Mouse (Mus musculus) forebrain, embryonic 14.5 days (tissue): ENCODE measurements around the gene Phlda2. TPM values are rescaled to one million over a fixed set of nuclear protein-coding genes. Genes with fewer than 3 reads are reported as not detected.
"Not testable (repeated sequence)": the region's sequence is repeated elsewhere in the genome, so short reads cannot be mapped to it uniquely, and the experiment has no call there.

Source experiments
- ATAC-seq: fragments of 200-750 bp; cut with Nextera tagmentation; 2 replicates; pipeline ENCODE4 v1.8.0; 2017; ENCODE audit warnings: mild to moderate bottlenecking, moderate library complexity
- DNase-seq: peaks from one replicate; pipeline ENCODE4 v3.0.0-alpha.2; 2015; ENCODE audit warnings: low spot score
- H3K27ac ChIP-seq: fragments of 300-500 bp; sonication (generic); 2 replicates; pipeline ENCODE4 v1.5.1; 2014; ENCODE audit warnings: low read depth, mild to moderate bottlenecking, control low read depth, low read length, moderate library complexity
- H3K27me3 ChIP-seq: fragments of 300-500 bp; sonication (generic); replicated peaks from 2 replicates; pipeline ENCODE4 v1.6.1; 2014; ENCODE audit warnings: low read length, control low read depth, mixed read lengths; ENCODE audit not compliant: control insufficient read depth, insufficient read depth
- H3K36me3 ChIP-seq: fragments of 300-500 bp; sonication (generic); 2 replicates; pipeline ENCODE4 v1.6.1; 2014; ENCODE audit warnings: low read length, control low read depth; ENCODE audit not compliant: control insufficient read depth, insufficient read depth
- H3K4me1 ChIP-seq: fragments of 300-500 bp; sonication (generic); 2 replicates; pipeline ENCODE4 v1.6.1; 2014; ENCODE audit warnings: antibody characterized with exemption, low read length, control low read depth; ENCODE audit not compliant: control insufficient read depth, insufficient read depth
- H3K4me2 ChIP-seq: fragments of 300-500 bp; sonication (generic); 2 replicates; pipeline ENCODE4 v1.6.1; 2014; ENCODE audit warnings: mild to moderate bottlenecking, control low read depth, low read length
- H3K4me3 ChIP-seq: fragments of 300-500 bp; sonication (generic); 2 replicates; pipeline ENCODE4 v1.5.1; 2014; ENCODE audit warnings: low read depth, low read length, control low read depth
- H3K9ac ChIP-seq: fragments of 300-500 bp; sonication (generic); 2 replicates; pipeline ENCODE4 v1.6.1; 2014; ENCODE audit warnings: mild to moderate bottlenecking, low read length, control low read depth, moderate library complexity
- H3K9me3 ChIP-seq: fragments of 300-500 bp; sonication (generic); replicated peaks from 2 replicates; pipeline ENCODE4 v1.6.1; 2016; ENCODE audit warnings: low read length, control low read depth, mixed read lengths; ENCODE audit not compliant: control insufficient read depth
- WGBS: fragments of 180-500 bp; shearing (Covaris S2); extraction: QIAGEN DNeasy Blood & Tissue Kit; methylation state at CpG from one replicate; pipeline ENCODE4 v1.1.7; 2014; 5-methylcytosine and 5-hydroxymethylcytosine counted together
- polyA plus RNA-seq: library from polyadenylated mRNA; unstranded; fragments of >200 nt; fragmentation: Nextera tagmentation; extraction: Ambion mirVana; gene quantifications from 2 replicates; pipeline ENCODE4 v1.2.1, GENCODE M21; 2014

Gene Phlda2
- 0.32 TPM in 1 of 2 replicates, not detected in the other for polyA plus RNA-seq

DNA sequence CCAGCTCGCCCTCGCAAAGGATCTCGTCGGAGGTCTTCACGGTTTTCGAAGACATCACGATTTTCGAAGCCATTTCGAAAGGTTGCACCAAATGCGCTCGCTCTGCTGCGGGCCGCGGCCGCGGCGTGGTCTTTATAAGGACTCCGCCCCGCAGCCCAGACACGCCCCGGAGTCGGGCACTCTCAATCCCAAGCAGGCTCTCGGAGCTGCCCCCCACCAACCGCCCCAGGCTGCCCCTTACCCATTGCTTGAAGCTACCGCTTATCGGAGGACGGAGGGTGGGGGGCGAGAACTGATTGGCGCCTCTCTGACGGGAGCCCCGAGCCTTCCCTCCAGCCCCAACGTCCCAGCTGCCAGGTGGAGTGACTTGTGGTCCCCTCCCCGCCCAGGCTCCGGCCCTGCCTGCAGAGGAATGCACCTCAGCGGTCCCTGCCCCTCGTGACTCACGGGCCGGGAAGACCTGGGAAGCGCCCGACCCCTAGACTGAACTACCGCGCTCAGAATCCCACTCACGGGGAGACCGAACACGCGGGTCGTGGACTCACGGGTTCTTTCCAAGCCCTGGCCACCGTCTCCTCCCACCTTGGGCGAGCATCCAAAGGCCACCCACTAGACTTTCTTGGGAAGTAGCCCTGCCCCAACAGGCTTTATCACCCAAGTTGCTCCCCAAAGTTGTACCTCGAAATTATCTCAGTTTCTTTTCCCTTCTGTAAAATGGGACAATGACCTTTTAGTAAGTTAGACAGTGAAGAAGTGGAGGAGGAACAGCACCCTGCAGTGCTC, at the start of gene Phlda2:
Phlda2 (minus strand) TSS at position 733 of the 783 bp plus-strand sequence.
- ATAC-seq (peak; percentile 47; the same call in 1 of the 2 replicates), DNase-seq (peak; percentile 25)
- H3K4me2 ChIP-seq = peak within 1 kb of the TSS; percentile 68
- H3K36me3 ChIP-seq = no peaks in the 10 kb centered on the region
- H3K27me3 ChIP-seq = peaks cover 45% of the 10 kb centered on the region
- no peaks in the 10 kb centered on the region for H3K9me3 ChIP-seq
- peak within 1 kb of the TSS; percentile 47 for H3K9ac ChIP-seq
- WGBS = 7% methylated on average over 51 of the region's 51 CpGs
- H3K4me1 ChIP-seq = no peaks in the 10 kb centered on the region; the same call in 1 of the 2 replicates
- no peak within 1 kb of the TSS for H3K27ac ChIP-seq
- H3K4me3 ChIP-seq = peak within 1 kb of the TSS; percentile 37

DNA sequence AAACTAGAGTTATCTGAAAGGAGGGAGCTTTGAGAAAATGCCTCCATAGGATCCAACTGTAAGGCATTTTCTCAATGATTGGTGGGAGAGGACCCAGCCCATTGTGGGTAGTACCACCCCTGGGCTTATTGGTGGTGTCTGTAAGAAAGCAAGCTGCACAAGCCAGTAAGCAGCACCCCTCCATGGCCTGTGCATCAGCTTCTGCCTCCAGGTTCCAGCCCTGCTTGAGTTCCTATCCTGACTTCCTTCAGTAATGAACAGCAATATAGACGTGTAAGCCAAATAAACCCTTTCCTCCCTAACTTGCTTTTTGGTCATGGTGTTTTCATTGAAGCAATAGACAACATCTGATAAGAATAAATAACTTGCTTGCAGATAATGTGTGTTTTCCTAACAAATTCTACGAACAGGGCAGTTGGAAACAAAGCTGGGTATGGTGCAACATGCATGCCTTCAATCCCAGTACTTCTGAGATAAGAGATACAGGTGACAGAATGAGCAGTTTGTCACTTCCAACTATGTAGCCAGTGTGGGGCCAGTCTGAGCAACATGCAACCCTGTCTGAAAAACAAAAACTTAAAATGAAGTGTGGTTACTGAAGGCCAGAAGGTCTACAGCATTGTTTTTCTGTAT, 46.8 kb upstream of the Phlda2 start:
- H3K36me3 ChIP-seq = peaks cover 6% of the 10 kb centered on the region
- no peaks in the 10 kb centered on the region for H3K27me3 ChIP-seq
- 36% methylated on average over 2 of the region's 2 CpGs for WGBS
- ATAC-seq (0 out of 2 replicates have a peak, but pooled peaks have one; percentile 1), DNase-seq (no peak)
- H3K4me1 ChIP-seq = peaks cover 17% of the 10 kb centered on the region
- H3K4me3 ChIP-seq = peak overlapping the region; percentile 44
- peak overlapping the region; percentile 73 for H3K9ac ChIP-seq
- H3K4me2 ChIP-seq = peak overlapping the region; percentile 86
- H3K9me3 ChIP-seq = no peaks in the 10 kb centered on the region
- peak overlapping the region; percentile 55; the same call in 1 of the 2 replicates for H3K27ac ChIP-seq

DNA sequence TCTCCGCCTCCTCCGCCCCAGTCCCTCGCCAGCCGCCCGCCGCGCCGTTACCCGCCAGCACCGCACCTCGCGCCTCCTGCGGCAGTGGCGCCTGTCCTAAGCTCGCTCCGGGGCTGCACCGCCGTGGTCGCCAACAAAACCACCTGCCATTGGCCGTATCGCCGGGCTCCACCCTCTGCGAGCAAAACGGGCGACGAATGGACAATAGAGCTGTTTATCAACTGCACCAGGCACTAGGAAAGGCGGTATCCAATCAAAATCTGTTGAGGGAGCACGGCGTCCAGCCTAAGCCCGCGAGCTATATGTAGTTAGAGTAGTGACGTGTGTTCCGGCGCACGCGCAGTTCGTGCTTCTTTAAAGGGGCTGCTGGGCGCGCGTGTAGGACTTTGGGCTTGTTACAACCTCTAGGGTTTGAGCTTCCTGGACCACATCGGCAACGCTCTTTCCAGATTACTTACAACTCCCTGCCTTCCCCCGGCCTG, 46.1 kb upstream of the Phlda2 start, which contains the start of gene Nap1l4:
Nap1l4 (minus strand) TSS at position 131 of the 482 bp plus-strand sequence.
- peak; percentile 99 for ATAC-seq
- WGBS = under 1% methylated on average over 40 of the region's 43 CpGs
- no peaks in the 10 kb centered on the region for H3K27me3 ChIP-seq

DNA sequence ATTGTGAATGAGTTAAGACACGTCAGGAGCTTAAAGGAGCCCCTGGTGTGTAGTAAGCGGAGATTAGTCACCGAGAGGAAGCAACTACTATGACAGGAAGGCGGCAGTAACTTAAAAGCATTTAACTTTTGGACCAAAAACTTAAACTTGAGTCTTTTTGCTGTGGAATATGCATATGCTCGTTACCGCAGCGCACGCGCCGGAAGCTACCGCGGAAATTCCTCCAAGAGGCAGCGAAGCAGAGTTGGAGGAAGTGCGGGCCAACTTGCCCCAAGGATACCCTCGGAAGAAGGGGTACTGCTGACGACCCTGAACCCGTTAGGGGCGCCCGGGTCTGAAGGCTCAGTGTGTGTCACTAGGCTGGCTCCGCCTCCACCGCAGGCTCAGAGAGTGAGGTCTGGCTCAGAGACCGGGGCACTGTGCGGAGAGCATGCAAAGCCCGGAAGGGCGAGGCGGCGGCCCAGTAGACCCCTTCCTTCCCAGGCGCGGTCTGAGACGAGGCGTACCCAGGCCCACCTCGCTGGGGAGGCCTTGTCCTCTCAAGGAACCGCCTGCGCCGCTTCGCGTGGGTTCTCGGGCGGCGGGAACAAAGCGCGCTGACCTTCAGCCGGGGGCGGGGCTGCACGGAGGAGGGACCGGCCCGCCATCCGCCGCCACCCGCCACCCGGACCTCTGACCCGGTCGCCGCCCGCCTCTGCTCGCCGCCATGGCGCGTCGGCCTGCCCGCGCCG, 45.4 kb upstream of the Phlda2 start:
- DNase-seq (peak; percentile 55), ATAC-seq (peak; percentile 73)
- Histone ChIP-seq H3K36me3 (no peaks in the 10 kb centered on the region; the same call in 1 of the 2 replicates), H3K4me1 (peaks cover 17% of the 10 kb centered on the region), H3K4me3 (peak overlapping the region; percentile 94), H3K9me3 (no peaks in the 10 kb centered on the region), H3K9ac (peak overlapping the region; percentile 92), H3K27me3 (no peaks in the 10 kb centered on the region), H3K27ac (peak overlapping the region; percentile 92), H3K4me2 (peak overlapping the region; percentile 86)
- under 1% methylated on average over 47 of the region's 63 CpGs for WGBS

More for the DNA sequence above, 46.1 kb upstream of the Phlda2 start, which contains the start of gene Nap1l4:
- Histone ChIP-seq H3K9me3 (no peaks in the 10 kb centered on the region), H3K36me3 (peaks cover under 1% of the 10 kb centered on the region), H3K9ac (peak within 1 kb of the TSS; percentile 92), H3K4me3 (peak within 1 kb of the TSS; percentile 94), H3K4me2 (peak within 1 kb of the TSS; percentile 86), H3K4me1 (peaks cover 17% of the 10 kb centered on the region), H3K27ac (peak within 1 kb of the TSS; percentile 92)
- peak; percentile 100 for DNase-seq

DNA sequence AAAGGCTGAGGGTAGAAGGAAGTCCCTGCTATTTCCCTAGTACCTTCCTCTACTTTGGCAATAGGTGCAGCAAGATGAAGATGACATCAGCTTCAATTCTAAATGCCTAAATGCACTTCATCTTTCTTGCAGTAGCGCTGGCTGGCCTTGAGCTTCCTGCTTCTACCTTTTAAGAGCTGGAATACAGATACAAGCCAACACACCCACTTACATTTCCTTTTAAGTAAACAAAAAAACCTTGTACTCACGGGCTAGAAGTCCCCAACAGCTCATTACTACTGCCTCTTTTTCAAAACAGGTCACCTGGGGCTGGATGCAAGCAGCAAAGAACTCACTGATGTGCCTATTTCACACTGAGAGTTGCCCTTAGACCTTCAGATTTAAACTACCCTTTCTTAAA, 43.6 kb upstream of the Phlda2 start:
- ATAC-seq (no peak), DNase-seq (no peak)
- no peak overlapping the region for H3K4me3 ChIP-seq
- H3K9me3 ChIP-seq = no peaks in the 10 kb centered on the region
- H3K4me1 ChIP-seq = peaks cover 17% of the 10 kb centered on the region
- H3K9ac ChIP-seq = no peak overlapping the region
- H3K4me2 ChIP-seq = peak overlapping the region; percentile 21; the same call in 1 of the 2 replicates
- H3K27me3 ChIP-seq = no peaks in the 10 kb centered on the region
- no peak overlapping the region for H3K27ac ChIP-seq
- no peaks in the 10 kb centered on the region; the same call in 1 of the 2 replicates for H3K36me3 ChIP-seq
- 66% methylated on average over 2 of the region's 2 CpGs for WGBS

DNA sequence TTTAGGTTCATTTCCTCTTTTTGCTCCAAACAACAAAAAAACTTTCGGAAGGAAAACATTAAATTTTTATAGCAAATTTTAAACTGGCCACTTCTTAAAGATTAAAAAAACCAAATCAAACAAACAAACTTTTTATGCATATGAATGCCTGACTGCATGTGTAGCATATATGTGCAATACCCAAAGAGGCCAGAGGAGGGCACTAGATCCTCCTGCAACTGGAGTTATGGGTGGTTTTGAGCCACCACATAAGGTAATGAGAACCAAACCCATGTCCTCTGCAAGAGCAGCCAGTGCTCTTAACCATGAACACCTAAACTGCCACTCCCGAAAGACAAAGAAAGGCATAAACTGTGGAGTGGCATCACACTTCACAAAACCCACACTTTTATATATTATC, 41.4 kb upstream of the Phlda2 start:
- H3K4me1 ChIP-seq = peaks cover 11% of the 10 kb centered on the region
- no peak overlapping the region for H3K9ac ChIP-seq
- no peak overlapping the region for H3K4me2 ChIP-seq
- H3K4me3 ChIP-seq = no peak overlapping the region
- peak; percentile 24 for DNase-seq
- H3K9me3 ChIP-seq = no peaks in the 10 kb centered on the region
- peaks cover 8% of the 10 kb centered on the region for H3K36me3 ChIP-seq
- no peaks in the 10 kb centered on the region for H3K27me3 ChIP-seq
- 92% methylated on average over 2 of the region's 2 CpGs for WGBS
- ATAC-seq = no peak
- H3K27ac ChIP-seq = no peak overlapping the region

DNA sequence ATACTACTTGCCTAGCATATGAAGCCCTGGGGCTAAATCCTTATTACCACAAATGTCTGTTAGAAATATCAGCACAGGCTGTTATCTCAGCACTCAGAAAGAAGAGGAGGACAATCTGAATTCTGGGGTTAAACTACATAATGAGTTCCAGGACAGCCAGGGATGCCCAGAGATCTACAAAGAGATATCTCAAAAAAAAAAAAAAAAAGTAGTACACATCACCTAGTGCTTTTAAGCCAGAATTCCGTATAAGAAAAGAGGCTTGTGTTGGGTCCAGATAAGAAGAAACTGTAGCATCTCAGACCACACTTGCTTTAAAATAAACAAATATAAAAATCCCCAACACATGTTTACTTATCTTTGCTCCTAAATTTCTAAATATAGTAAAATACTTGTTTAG, 35.7 kb upstream of the Phlda2 start:
- ATAC-seq = no peak
- Histone ChIP-seq H3K36me3 (peaks cover 56% of the 10 kb centered on the region), H3K4me1 (no peaks in the 10 kb centered on the region), H3K9ac (no peak overlapping the region), H3K27ac (no peak overlapping the region), H3K9me3 (no peaks in the 10 kb centered on the region), H3K4me3 (no peak overlapping the region), H3K27me3 (no peaks in the 10 kb centered on the region), H3K4me2 (no peak overlapping the region)
- no peak for DNase-seq
- 90% methylated on average over 1 of the region's 1 CpGs for WGBS

DNA sequence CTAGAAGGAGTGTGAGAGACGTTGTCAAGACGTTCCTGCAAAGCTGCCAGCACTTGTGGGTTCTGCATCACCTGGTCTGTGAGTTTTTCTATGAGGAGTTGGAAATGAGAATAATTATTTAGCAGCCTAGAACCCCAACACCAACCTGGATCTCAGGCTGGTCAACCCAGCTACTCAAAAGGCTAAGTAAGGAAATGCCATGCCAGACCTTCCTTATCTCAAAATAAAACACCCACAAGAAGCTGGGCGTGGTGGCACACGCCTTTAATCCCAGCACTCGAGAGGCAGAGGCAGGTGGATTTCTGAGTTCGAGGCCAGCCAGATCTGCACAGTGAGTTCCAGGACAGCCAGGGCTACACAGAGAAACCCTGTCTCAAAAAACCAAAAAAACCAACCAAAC, 35.3 kb upstream of the Phlda2 start:
- 93% methylated on average over 6 of the region's 6 CpGs for WGBS
- peaks cover 61% of the 10 kb centered on the region for H3K36me3 ChIP-seq
- ATAC-seq, DNase-seq, H3K27ac ChIP-seq, H3K4me2 ChIP-seq, H3K27me3 ChIP-seq, H3K4me3 ChIP-seq, H3K9ac ChIP-seq, H3K4me1 ChIP-seq, H3K9me3 ChIP-seq: not testable (repeated sequence)
